Mouse (Mus musculus) liver, embryonic 15.5 days (tissue): ENCODE data around the gene Rundc1. TPM values are rescaled to one million over a fixed set of nuclear protein-coding genes. Genes with fewer than 3 reads are reported as not detected.
A peak's percentile ranks its signal among the peaks of the same experiment; 100 is the strongest.
"Not testable (repeated sequence)": the region's sequence is repeated elsewhere in the genome, so short reads cannot be mapped to it uniquely, and the experiment has no call there.

ENCODE experiments used
- ATAC-seq: fragments of 200-750 bp; cut with Nextera tagmentation; 2 replicates; pipeline ENCODE4 v1.8.0; 2017; ENCODE audit warnings: moderate number of reproducible peaks, mild to moderate bottlenecking, moderate library complexity; ENCODE audit not compliant: insufficient read depth
- H3K27ac ChIP-seq: fragments of 300-500 bp; sonication (generic); replicated peaks from 2 replicates; pipeline ENCODE4 v1.5.1; 2015; ENCODE audit warnings: mild to moderate bottlenecking, inconsistent platforms
- H3K27me3 ChIP-seq: fragments of 300-500 bp; sonication (generic); 2 replicates; pipeline ENCODE4 v1.6.1; 2015; ENCODE audit warnings: mild to moderate bottlenecking, inconsistent platforms
- H3K36me3 ChIP-seq: fragments of 300-500 bp; sonication (generic); replicated peaks from 2 replicates; pipeline ENCODE4 v1.6.1; 2015; ENCODE audit warnings: moderate library complexity, mild to moderate bottlenecking, inconsistent platforms
- H3K4me1 ChIP-seq: fragments of 300-500 bp; sonication (generic); replicated peaks from 2 replicates; pipeline ENCODE4 v1.6.1; 2015; ENCODE audit warnings: inconsistent platforms
- H3K4me2 ChIP-seq: fragments of 300-500 bp; sonication (generic); 2 replicates; pipeline ENCODE4 v1.6.1; 2015; ENCODE audit warnings: moderate library complexity, mild to moderate bottlenecking, inconsistent platforms
- H3K4me3 ChIP-seq: fragments of 300-500 bp; sonication (generic); replicated peaks from 2 replicates; pipeline ENCODE4 v1.5.1; 2015; ENCODE audit warnings: mild to moderate bottlenecking, inconsistent platforms
- H3K9ac ChIP-seq: fragments of 300-500 bp; sonication (generic); 2 replicates; pipeline ENCODE4 v1.6.1; 2015; ENCODE audit warnings: moderate library complexity, mild to moderate bottlenecking, inconsistent platforms
- H3K9me3 ChIP-seq: fragments of 300-500 bp; sonication (generic); replicated peaks from 2 replicates; pipeline ENCODE4 v1.6.1; 2016; ENCODE audit warnings: inconsistent platforms
- WGBS: fragments of 180-500 bp; shearing (Covaris S2); methylation state at CpG from one replicate; pipeline ENCODE4 v1.1.7; 2015; ENCODE audit warnings: mixed read lengths; ENCODE audit not compliant: insufficient replicate concordance; 5-methylcytosine and 5-hydroxymethylcytosine counted together
- polyA plus RNA-seq: library from polyadenylated mRNA; unstranded; fragments of >200 nt; fragmentation: Nextera tagmentation; extraction: Ambion mirVana; gene quantifications from 2 replicates; pipeline ENCODE4 v1.2.1, GENCODE M21; 2015

The Rundc1 gene
- polyA plus RNA-seq, 1 experiment from 2014 or later = 5.7 TPM

- Histone ChIP-seq H3K27ac (peak within 1 kb of the TSS; percentile 80), H3K9ac (peak within 1 kb of the TSS; percentile 80), H3K4me2 (peak within 1 kb of the TSS; percentile 97), H3K9me3 (no peaks in the 10 kb centered on the region), H3K27me3 (no peaks in the 10 kb centered on the region), H3K4me1 (peaks cover 39% of the 10 kb centered on the region), H3K4me3 (peak within 1 kb of the TSS; percentile 94), H3K36me3 (peaks cover under 1% of the 10 kb centered on the region; the same call in 1 of the 2 replicates)
- WGBS = 9% methylated on average over 23 of the region's 23 CpGs
- ATAC-seq = no peak
These were observed 607 bp upstream of the Rundc1 start, which contains the start of gene Gm27029 for GRCm38 (mm10) chr11:101424105-101424851. Gene Gm27029 (minus strand): TSS chr11:101424796.

- Histone ChIP-seq H3K4me1 (peaks cover 34% of the 10 kb centered on the region), H3K27me3 (no peaks in the 10 kb centered on the region), H3K9me3 (no peaks in the 10 kb centered on the region), H3K9ac (peak overlapping the region; percentile 80; the same call in 1 of the 2 replicates), H3K4me3 (peak overlapping the region; percentile 94), H3K27ac (no peak overlapping the region), H3K4me2 (peak overlapping the region; percentile 97), H3K36me3 (peaks cover 20% of the 10 kb centered on the region)
- WGBS = 43% methylated on average over 8 of the region's 8 CpGs
- ATAC-seq = no peak
These were observed 1.3 kb downstream of the Rundc1 start for GRCm38 (mm10) chr11:101426165-101426564.

GRCm38 (mm10) chr11:101431327-101431726 is 6.4 kb downstream of the Rundc1 start:
- peaks cover 16% of the 10 kb centered on the region for H3K4me1 ChIP-seq
- no peak overlapping the region for H3K4me2 ChIP-seq
- H3K9ac ChIP-seq = no peak overlapping the region
- H3K27me3 ChIP-seq = no peaks in the 10 kb centered on the region
- 79% methylated on average over 9 of the region's 9 CpGs for WGBS
- no peaks in the 10 kb centered on the region for H3K9me3 ChIP-seq
- ATAC-seq = no peak
- H3K27ac ChIP-seq = no peak overlapping the region
- no peak overlapping the region for H3K4me3 ChIP-seq
- peaks cover 57% of the 10 kb centered on the region for H3K36me3 ChIP-seq

GRCm38 (mm10) chr11:101433396-101433795 is 8.5 kb downstream of the Rundc1 start:
- Histone ChIP-seq H3K9me3 (no peaks in the 10 kb centered on the region), H3K36me3 (peaks cover 57% of the 10 kb centered on the region), H3K27me3 (no peaks in the 10 kb centered on the region), H3K27ac (no peak overlapping the region), H3K4me2 (no peak overlapping the region), H3K4me3 (no peak overlapping the region), H3K4me1 (0 out of 2 replicates have a peak, but pooled peaks cover 8% of the 10 kb centered on the region), H3K9ac (no peak overlapping the region)
- ATAC-seq = no peak
- 84% methylated on average over 13 of the region's 13 CpGs for WGBS

- Histone ChIP-seq H3K4me1 (0 out of 2 replicates have a peak, but pooled peaks cover 8% of the 10 kb centered on the region), H3K9me3 (no peaks in the 10 kb centered on the region), H3K4me2 (no peak overlapping the region), H3K36me3 (peaks cover 40% of the 10 kb centered on the region), H3K27ac (no peak overlapping the region), H3K27me3 (no peaks in the 10 kb centered on the region), H3K4me3 (no peak overlapping the region), H3K9ac (no peak overlapping the region)
- WGBS = 27% methylated on average over 4 of the region's 4 CpGs
- no peak for ATAC-seq
These were observed 10.9 kb downstream of the Rundc1 start for GRCm38 (mm10) chr11:101435831-101436230.

- Histone ChIP-seq H3K27ac (no peak overlapping the region), H3K27me3 (no peaks in the 10 kb centered on the region), H3K9me3 (no peaks in the 10 kb centered on the region), H3K4me1 (0 out of 2 replicates have a peak, but pooled peaks cover 8% of the 10 kb centered on the region), H3K4me3 (no peak overlapping the region), H3K9ac (no peak overlapping the region), H3K36me3 (peaks cover 29% of the 10 kb centered on the region), H3K4me2 (no peak overlapping the region)
- no peak for ATAC-seq
- 81% methylated on average over 4 of the region's 4 CpGs for WGBS
These were observed 12.0 kb downstream of the Rundc1 start for GRCm38 (mm10) chr11:101436916-101437315.

GRCm38 (mm10) chr11:101438006-101438405 is 13.1 kb downstream of the Rundc1 start:
- H3K4me3 ChIP-seq, H3K9ac ChIP-seq, H3K9me3 ChIP-seq, H3K27me3 ChIP-seq, ATAC-seq, H3K4me2 ChIP-seq, H3K27ac ChIP-seq: not testable (repeated sequence)
- 49% methylated on average over 3 of the region's 3 CpGs for WGBS
- H3K36me3 ChIP-seq = peaks cover 23% of the 10 kb centered on the region
- peaks cover 11% of the 10 kb centered on the region for H3K4me1 ChIP-seq

GRCm38 (mm10) chr11:101441450-101442126 is 16.7 kb downstream of the Rundc1 start:
- peaks cover 25% of the 10 kb centered on the region for H3K4me1 ChIP-seq
- ATAC-seq, H3K9me3 ChIP-seq, H3K27me3 ChIP-seq: not testable (repeated sequence)
- 19% methylated on average over 15 of the region's 15 CpGs for WGBS
- peak overlapping the region; percentile 80 for H3K4me2 ChIP-seq
- peak overlapping the region; percentile 48; the same call in 1 of the 2 replicates for H3K9ac ChIP-seq
- H3K27ac ChIP-seq = peak overlapping the region; percentile 83
- H3K4me3 ChIP-seq = peak overlapping the region; percentile 81
- peaks cover 33% of the 10 kb centered on the region for H3K36me3 ChIP-seq

GRCm38 (mm10) chr11:101442127-101442693 is 17.3 kb downstream of the Rundc1 start, which contains the start of gene Rpl27:
Gene Rpl27 (plus strand): TSS chr11:101442298.
- no peaks in the 10 kb centered on the region for H3K27me3 ChIP-seq
- H3K9ac ChIP-seq = peak within 1 kb of the TSS; percentile 78
- WGBS = under 1% methylated on average over 42 of the region's 42 CpGs
- peak within 1 kb of the TSS; percentile 83 for H3K27ac ChIP-seq
- H3K36me3 ChIP-seq = peaks cover 33% of the 10 kb centered on the region
- H3K4me2 ChIP-seq = peak within 1 kb of the TSS; percentile 80
- H3K4me3 ChIP-seq = peak within 1 kb of the TSS; percentile 81
- ATAC-seq = peak; percentile 99
- peaks cover 25% of the 10 kb centered on the region for H3K4me1 ChIP-seq
- H3K9me3 ChIP-seq = no peaks in the 10 kb centered on the region

- peaks cover 30% of the 10 kb centered on the region for H3K4me1 ChIP-seq
- H3K27ac ChIP-seq = peak overlapping the region; percentile 83
- H3K9me3 ChIP-seq = no peaks in the 10 kb centered on the region
- ATAC-seq = no peak
- peak overlapping the region; percentile 78 for H3K9ac ChIP-seq
- peak overlapping the region; percentile 80 for H3K4me2 ChIP-seq
- H3K4me3 ChIP-seq = peak overlapping the region; percentile 81
- no peaks in the 10 kb centered on the region for H3K27me3 ChIP-seq
- H3K36me3 ChIP-seq = peaks cover 33% of the 10 kb centered on the region
- 0% methylated on average over 14 of the region's 14 CpGs for WGBS
These were observed 17.9 kb downstream of the Rundc1 start for GRCm38 (mm10) chr11:101442760-101443159.

GRCm38 (mm10) chr11:101446319-101446718 is 21.4 kb downstream of the Rundc1 start:
- Histone ChIP-seq H3K27me3 (no peaks in the 10 kb centered on the region), H3K4me3 (no peak overlapping the region), H3K27ac (0 out of 2 replicates have a peak overlapping the region, but pooled peaks have one; percentile 24), H3K4me2 (no peak overlapping the region), H3K9ac (no peak overlapping the region), H3K36me3 (peaks cover 33% of the 10 kb centered on the region), H3K4me1 (peaks cover 56% of the 10 kb centered on the region), H3K9me3 (no peaks in the 10 kb centered on the region)
- 68% methylated on average over 1 of the region's 1 CpGs for WGBS
- ATAC-seq = no peak
